Mouse (Mus musculus) heart, adult 2 months (tissue): ENCODE data around the gene Tmem139.

Source experiments
- CTCF ChIP-seq: fragments of 200-600 bp; IDR thresholded peaks from 2 replicates; pipeline ENCODE4 v1.8.1; 2022; ENCODE audit warnings: antibody characterized with exemption, mild to moderate bottlenecking, moderate library complexity
- POLR2A ChIP-seq: fragments of 200-500 bp; IDR thresholded peaks from 2 replicates; pipeline ENCODE4 v1.6.1; 2011; ENCODE audit warnings: mild to moderate bottlenecking, low read depth, low read length, control low read depth; ENCODE audit not compliant: insufficient read depth

DNA sequence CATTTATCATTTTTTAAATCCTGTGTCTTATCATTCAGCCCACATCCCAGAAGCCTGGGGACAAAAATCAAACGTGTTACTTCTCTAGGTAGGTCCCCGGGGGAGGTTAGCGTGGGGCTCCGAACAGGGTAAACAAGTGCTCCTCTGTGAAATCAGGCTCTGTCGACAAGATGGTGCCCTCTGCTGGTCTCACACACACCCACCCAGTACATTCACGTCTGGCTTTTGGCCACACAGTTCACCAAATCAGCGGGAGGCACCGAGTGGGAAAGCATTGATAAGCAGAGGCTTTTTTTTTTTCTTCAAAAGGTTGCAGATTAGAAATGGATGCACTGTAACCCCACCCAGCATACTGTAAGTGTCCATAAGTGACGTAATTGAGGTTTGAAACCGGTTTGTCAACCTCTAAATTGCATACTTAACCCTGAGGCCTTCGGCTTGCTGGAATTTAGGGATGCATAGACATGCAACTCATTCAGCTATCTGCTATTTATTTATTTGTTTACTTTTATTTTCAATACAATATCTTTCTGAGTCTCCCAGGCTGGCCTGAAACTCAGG is 4.4 kb upstream of the Tmem139 start:
- TF ChIP-seq CTCF (peak; percentile 76), POLR2A (no peak)
